Mouse (Mus musculus) liver, embryonic 15.5 days (tissue): ENCODE data around the gene Polr3gl. TPM values are rescaled to one million over a fixed set of nuclear protein-coding genes. Genes with fewer than 3 reads are reported as not detected.

Experiments
- ATAC-seq: fragments of 200-750 bp; cut with Nextera tagmentation; 2 replicates; pipeline ENCODE4 v1.8.0; 2017; ENCODE audit warnings: moderate number of reproducible peaks, mild to moderate bottlenecking, moderate library complexity; ENCODE audit not compliant: insufficient read depth
- H3K27ac ChIP-seq: fragments of 300-500 bp; sonication (generic); replicated peaks from 2 replicates; pipeline ENCODE4 v1.5.1; 2015; ENCODE audit warnings: mild to moderate bottlenecking, inconsistent platforms
- H3K27me3 ChIP-seq: fragments of 300-500 bp; sonication (generic); 2 replicates; pipeline ENCODE4 v1.6.1; 2015; ENCODE audit warnings: mild to moderate bottlenecking, inconsistent platforms
- H3K36me3 ChIP-seq: fragments of 300-500 bp; sonication (generic); replicated peaks from 2 replicates; pipeline ENCODE4 v1.6.1; 2015; ENCODE audit warnings: moderate library complexity, mild to moderate bottlenecking, inconsistent platforms
- H3K4me1 ChIP-seq: fragments of 300-500 bp; sonication (generic); replicated peaks from 2 replicates; pipeline ENCODE4 v1.6.1; 2015; ENCODE audit warnings: inconsistent platforms
- H3K4me2 ChIP-seq: fragments of 300-500 bp; sonication (generic); 2 replicates; pipeline ENCODE4 v1.6.1; 2015; ENCODE audit warnings: moderate library complexity, mild to moderate bottlenecking, inconsistent platforms
- H3K4me3 ChIP-seq: fragments of 300-500 bp; sonication (generic); replicated peaks from 2 replicates; pipeline ENCODE4 v1.5.1; 2015; ENCODE audit warnings: mild to moderate bottlenecking, inconsistent platforms
- H3K9ac ChIP-seq: fragments of 300-500 bp; sonication (generic); 2 replicates; pipeline ENCODE4 v1.6.1; 2015; ENCODE audit warnings: moderate library complexity, mild to moderate bottlenecking, inconsistent platforms
- H3K9me3 ChIP-seq: fragments of 300-500 bp; sonication (generic); replicated peaks from 2 replicates; pipeline ENCODE4 v1.6.1; 2016; ENCODE audit warnings: inconsistent platforms
- WGBS: fragments of 180-500 bp; shearing (Covaris S2); methylation state at CpG from one replicate; pipeline ENCODE4 v1.1.7; 2015; ENCODE audit warnings: mixed read lengths; ENCODE audit not compliant: insufficient replicate concordance; 5-methylcytosine and 5-hydroxymethylcytosine counted together
- polyA plus RNA-seq: library from polyadenylated mRNA; unstranded; fragments of >200 nt; fragmentation: Nextera tagmentation; extraction: Ambion mirVana; gene quantifications from 2 replicates; pipeline ENCODE4 v1.2.1, GENCODE M21; 2015

Gene Polr3gl
- polyA plus RNA-seq, 1 experiment from 2014 or later, result 10.9 TPM

DNA sequence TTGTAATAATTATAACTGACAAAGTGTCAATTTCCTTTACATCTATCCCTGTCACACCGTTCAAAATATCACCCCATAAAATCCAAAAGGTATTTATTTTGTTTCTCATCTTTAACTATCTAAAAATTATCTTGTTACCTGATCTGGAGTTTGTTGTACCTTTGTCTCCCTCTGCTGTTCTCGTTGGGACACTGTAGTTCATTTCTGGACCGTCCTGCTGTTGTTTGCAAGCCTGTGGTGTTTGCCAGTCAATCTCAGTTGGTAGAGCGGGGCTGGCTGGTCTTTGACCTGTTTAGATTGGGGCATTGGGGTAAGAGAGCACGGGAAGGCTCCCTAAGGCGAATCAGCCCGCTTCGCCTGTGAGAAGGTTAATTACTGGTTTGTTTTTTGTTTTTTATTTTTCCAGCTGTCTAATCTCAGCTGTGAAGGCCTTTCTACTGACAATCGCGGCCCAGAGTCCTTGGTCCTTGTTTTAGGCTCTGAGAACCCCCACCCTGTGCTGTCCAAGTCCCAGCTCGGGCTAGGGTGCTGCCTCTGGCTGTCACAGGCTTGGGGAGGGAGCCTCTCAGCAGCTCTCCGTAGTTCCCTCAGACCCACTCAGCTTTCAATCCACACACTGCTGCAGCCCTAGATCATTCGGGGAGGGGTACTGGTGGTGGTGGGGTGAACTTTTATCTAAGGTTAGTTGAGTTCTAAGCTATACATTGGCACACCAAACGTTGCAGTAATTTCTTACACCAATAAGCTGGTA lies 52.5 kb downstream of the Polr3gl start:
- no peak overlapping the region for H3K4me2 ChIP-seq
- no peak overlapping the region for H3K27ac ChIP-seq
- ATAC-seq, result no peak; the same call in 1 of the 2 replicates
- 27% methylated on average over 14 of the region's 14 CpGs for WGBS
- H3K36me3 ChIP-seq, result no peaks in the 10 kb centered on the region
- no peak overlapping the region for H3K4me3 ChIP-seq
- H3K9me3 ChIP-seq, result no peaks in the 10 kb centered on the region
- H3K9ac ChIP-seq, result no peak overlapping the region
- H3K27me3 ChIP-seq, result peaks cover 26% of the 10 kb centered on the region
- no peaks in the 10 kb centered on the region for H3K4me1 ChIP-seq

DNA sequence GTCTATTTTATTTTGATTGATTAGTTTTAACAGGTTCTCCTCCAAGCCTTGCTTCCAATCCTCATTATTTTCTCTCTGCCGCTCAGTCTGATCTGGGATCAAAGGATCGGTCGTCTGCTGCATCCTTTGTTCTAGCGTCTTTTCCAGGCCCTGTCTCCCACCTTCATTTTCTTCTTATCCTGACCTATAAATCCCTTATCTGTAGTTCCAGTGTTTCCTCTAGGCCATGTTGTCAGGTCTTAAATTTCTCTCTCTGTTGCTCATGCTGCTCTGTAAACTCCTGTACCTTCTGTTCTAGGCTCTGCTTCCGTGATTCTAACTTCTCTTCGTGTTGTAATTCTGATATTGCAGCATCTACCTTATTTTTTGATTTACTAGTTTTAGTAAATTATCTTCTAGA lies 53.2 kb downstream of the Polr3gl start:
- H3K27ac ChIP-seq, result no peak overlapping the region
- no peaks in the 10 kb centered on the region for H3K9me3 ChIP-seq
- WGBS, result 36% methylated on average over 6 of the region's 6 CpGs
- ATAC-seq, result no peak
- H3K9ac ChIP-seq, result no peak overlapping the region
- H3K4me1 ChIP-seq, result no peaks in the 10 kb centered on the region
- H3K4me3 ChIP-seq, result no peak overlapping the region
- H3K36me3 ChIP-seq, result no peaks in the 10 kb centered on the region
- no peak overlapping the region for H3K4me2 ChIP-seq
- H3K27me3 ChIP-seq, result peaks cover 22% of the 10 kb centered on the region

DNA sequence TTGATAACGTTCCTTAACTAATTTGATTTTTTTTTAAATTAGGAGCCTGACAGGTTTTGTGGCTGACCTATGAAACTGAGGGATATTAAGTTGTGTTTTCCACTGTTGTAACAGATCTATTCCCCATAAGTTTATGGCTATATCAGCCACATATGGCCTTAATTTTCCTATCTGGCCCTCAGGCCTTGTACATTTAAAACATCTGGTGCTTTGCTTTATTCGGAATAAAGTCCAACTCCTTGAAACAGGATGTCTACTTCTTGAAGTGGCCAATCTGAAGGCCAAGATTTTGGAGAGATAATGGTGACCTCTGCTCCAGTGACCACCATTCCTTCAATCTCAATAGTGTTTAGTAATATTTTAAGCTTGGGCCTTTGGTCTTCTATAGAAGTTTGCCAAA lies 54.7 kb downstream of the Polr3gl start:
- no peak overlapping the region for H3K27ac ChIP-seq
- WGBS, result 68% methylated on average over 2 of the region's 2 CpGs
- H3K27me3 ChIP-seq, result peaks cover 20% of the 10 kb centered on the region
- no peaks in the 10 kb centered on the region for H3K36me3 ChIP-seq
- no peak for ATAC-seq
- H3K4me3 ChIP-seq, result no peak overlapping the region
- H3K4me1 ChIP-seq, result no peaks in the 10 kb centered on the region
- H3K4me2 ChIP-seq, result no peak overlapping the region
- no peak overlapping the region for H3K9ac ChIP-seq
- no peaks in the 10 kb centered on the region for H3K9me3 ChIP-seq

DNA sequence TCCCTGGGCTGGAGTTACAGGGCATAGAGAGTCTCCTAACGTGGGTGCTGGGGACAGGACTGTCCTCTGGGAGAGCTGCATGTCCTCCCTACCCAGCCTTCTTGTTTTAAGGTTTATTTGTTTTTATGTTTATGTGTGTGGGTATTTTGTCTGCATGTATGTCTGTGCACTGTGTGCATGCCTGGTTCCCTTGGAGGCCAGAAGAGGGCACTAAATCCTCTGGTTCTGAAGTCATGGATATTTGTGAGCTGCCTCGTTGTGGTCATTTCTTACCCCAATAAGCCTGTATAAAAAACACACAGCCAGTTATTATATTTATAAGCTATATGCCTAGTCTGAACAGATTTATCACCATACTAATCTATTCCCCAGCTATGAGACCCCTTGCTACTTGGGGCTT lies 59.7 kb downstream of the Polr3gl start:
- H3K36me3 ChIP-seq, result no peaks in the 10 kb centered on the region
- no peaks in the 10 kb centered on the region for H3K9me3 ChIP-seq
- no peak overlapping the region for H3K4me2 ChIP-seq
- H3K27ac ChIP-seq, result no peak overlapping the region
- no peak overlapping the region for H3K4me3 ChIP-seq
- H3K9ac ChIP-seq, result no peak overlapping the region
- 39% methylated on average over 2 of the region's 2 CpGs for WGBS
- H3K4me1 ChIP-seq, result no peaks in the 10 kb centered on the region
- ATAC-seq, result no peak
- peaks cover 32% of the 10 kb centered on the region for H3K27me3 ChIP-seq

DNA sequence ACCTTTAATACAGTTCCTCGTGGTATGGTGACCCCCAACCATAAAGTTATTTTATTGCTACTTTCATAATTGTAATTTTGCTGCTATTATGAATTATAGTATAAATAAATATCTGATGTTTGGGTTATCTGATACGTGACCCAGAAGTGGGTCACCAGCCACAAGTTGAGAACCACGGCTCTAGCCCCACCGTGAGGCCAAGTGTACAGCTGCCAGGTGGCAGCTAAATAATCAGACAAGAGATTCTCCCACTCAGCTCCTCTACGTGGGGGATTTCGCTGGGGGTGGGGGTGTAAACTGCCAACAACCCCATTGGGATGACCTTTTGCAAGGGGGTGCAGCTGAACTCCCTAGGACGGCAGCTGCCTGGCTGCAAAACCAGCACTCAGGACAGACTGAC lies 61.9 kb downstream of the Polr3gl start:
- Histone ChIP-seq H3K4me1 (peaks cover 5% of the 10 kb centered on the region; the same call in 1 of the 2 replicates), H3K27me3 (peaks cover 52% of the 10 kb centered on the region), H3K27ac (no peak overlapping the region), H3K9ac (no peak overlapping the region), H3K36me3 (no peaks in the 10 kb centered on the region), H3K9me3 (no peaks in the 10 kb centered on the region), H3K4me2 (no peak overlapping the region), H3K4me3 (no peak overlapping the region)
- 46% methylated on average over 7 of the region's 7 CpGs for WGBS
- ATAC-seq, result no peak

DNA sequence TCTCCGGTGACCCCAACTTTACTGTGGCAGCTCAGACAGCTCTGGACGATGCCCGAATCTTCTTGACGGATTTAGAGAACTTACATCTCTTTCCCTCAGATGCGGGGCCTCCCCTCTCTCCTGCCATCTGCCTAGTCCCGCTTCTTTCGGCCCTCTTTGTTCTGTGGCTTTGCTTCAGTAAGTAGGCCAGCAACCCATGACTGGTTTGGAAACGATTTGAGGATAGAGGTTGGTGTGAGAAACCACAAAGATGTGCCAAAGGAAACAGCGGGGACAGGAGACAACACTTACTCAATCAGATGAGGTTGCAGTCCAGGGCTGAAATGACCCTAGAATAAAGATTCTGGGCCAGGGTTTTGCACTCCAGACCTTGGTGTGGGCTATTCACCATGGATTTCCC lies 65.5 kb downstream of the Polr3gl start:
- Histone ChIP-seq H3K4me3 (no peak overlapping the region), H3K4me1 (peaks cover 9% of the 10 kb centered on the region; the same call in 1 of the 2 replicates), H3K27ac (no peak overlapping the region), H3K9ac (no peak overlapping the region), H3K9me3 (no peaks in the 10 kb centered on the region), H3K27me3 (peaks cover 81% of the 10 kb centered on the region), H3K36me3 (no peaks in the 10 kb centered on the region), H3K4me2 (no peak overlapping the region)
- WGBS, result 32% methylated on average over 9 of the region's 9 CpGs
- ATAC-seq, result no peak

Other genes starting within 250 kb of the Polr3gl start
- not detected in 2 replicates for gene BC107364, start 141.9 kb downstream of the Polr3gl start, polyA plus RNA-seq
- gene Hfe2, start 69.0 kb downstream of the Polr3gl start, polyA plus RNA-seq, result 7.1 and 8.5 TPM in 2 replicates
- 42.8 and 46.8 TPM in 2 replicates for gene Txnip, start 36.2 kb downstream of the Polr3gl start, polyA plus RNA-seq
- gene Gm16253, start 17.2 kb downstream of the Polr3gl start, polyA plus RNA-seq, result 0.17 and 0.23 TPM in 2 replicates
- gene Ankrd34a, start 2.5 kb upstream of the Polr3gl start, polyA plus RNA-seq, result 0.12 and 0.15 TPM in 2 replicates
- gene Lix1l, start 7.0 kb upstream of the Polr3gl start, polyA plus RNA-seq, result 0.47 and 0.64 TPM in 2 replicates
- gene Rbm8a, start 35.8 kb upstream of the Polr3gl start, polyA plus RNA-seq, result 50.9 and 51.1 TPM in 2 replicates
- gene Pex11b, start 41.2 kb upstream of the Polr3gl start, polyA plus RNA-seq, result 17.3 TPM in 2 replicates
- gene Gm42957, start 41.3 kb upstream of the Polr3gl start, polyA plus RNA-seq, result not detected in 2 replicates
- 0.10 and 0.20 TPM in 2 replicates for gene Itga10, start 51.4 kb upstream of the Polr3gl start, polyA plus RNA-seq
- gene Ankrd35, start 76.0 kb upstream of the Polr3gl start, polyA plus RNA-seq, result 0.33 and 0.53 TPM in 2 replicates
- 5.8 and 6.1 TPM in 2 replicates for gene Pias3, start 102.2 kb upstream of the Polr3gl start, polyA plus RNA-seq
- 1.0 and 1.3 TPM in 2 replicates for gene Nudt17, start 114.4 kb upstream of the Polr3gl start, polyA plus RNA-seq
- gene Polr3c, start 133.4 kb upstream of the Polr3gl start, polyA plus RNA-seq, result 19.8 and 21.3 TPM in 2 replicates
- 26.4 and 27.8 TPM in 2 replicates for gene Rnf115, start 133.5 kb upstream of the Polr3gl start, polyA plus RNA-seq
- 21.6 and 27.2 TPM in 2 replicates for gene Pdzk1, start 235.1 kb upstream of the Polr3gl start, polyA plus RNA-seq
- gene Cd160, start 235.2 kb upstream of the Polr3gl start, polyA plus RNA-seq, result 0.30 and 0.31 TPM in 2 replicates